Mouse (Mus musculus) frontal cortex, adult (tissue): Measurements from ENCODE around the gene Cabp2.
A peak's percentile ranks its signal among the peaks of the same experiment; 100 is the strongest.
"Not testable (repeated sequence)": the region's sequence is repeated elsewhere in the genome, so short reads cannot be mapped to it uniquely, and the experiment has no call there.

Source experiments
- ATAC-seq: cut with Nextera tagmentation; 2 replicates; pipeline ENCODE4 v1.9.2; 2017; ENCODE audit warnings: mild to moderate bottlenecking, moderate library complexity, mixed read lengths; ENCODE audit not compliant: low TSS enrichment

The Cabp2 gene

GRCm38 (mm10) chr19:4124432-4124831, 43.1 kb downstream of the Cabp2 start:
- ATAC-seq = no peak

GRCm38 (mm10) chr19:4125268-4125667, 43.9 kb downstream of the Cabp2 start:
- not testable (repeated sequence) for ATAC-seq

- ATAC-seq = peak; percentile 82
Observed at GRCm38 (mm10) chr19:4125741-4126696, 44.6 kb downstream of the Cabp2 start, which contains the start of gene Aip. TSS of gene Aip (minus strand) at chr19:4125858.

GRCm38 (mm10) chr19:4126759-4127495, 45.5 kb downstream of the Cabp2 start:
- no peak for ATAC-seq

- ATAC-seq = no peak
Observed at GRCm38 (mm10) chr19:4129462-4129861, 48.1 kb downstream of the Cabp2 start.

- ATAC-seq = no peak
Observed at GRCm38 (mm10) chr19:4130106-4130505, 48.7 kb downstream of the Cabp2 start.

GRCm38 (mm10) chr19:4131075-4131474, 49.7 kb downstream of the Cabp2 start:
- ATAC-seq = no peak

- ATAC-seq = no peak
Observed at GRCm38 (mm10) chr19:4131768-4132167, 50.4 kb downstream of the Cabp2 start.

- ATAC-seq = no peak
Observed at GRCm38 (mm10) chr19:4134354-4134753, 53.0 kb downstream of the Cabp2 start.

- ATAC-seq = not testable (repeated sequence)
Observed at GRCm38 (mm10) chr19:4135229-4135962, 54.0 kb downstream of the Cabp2 start.

GRCm38 (mm10) chr19:4135963-4136345, 54.6 kb downstream of the Cabp2 start:
- ATAC-seq = peak; percentile 27; the same call in 1 of the 2 replicates

- ATAC-seq = no peak
Observed at GRCm38 (mm10) chr19:4136463-4136862, 55.1 kb downstream of the Cabp2 start.
